Mouse (Mus musculus) lung, postnatal 4 days (tissue): Measurements from ENCODE around the gene Cyfip2.
A peak's percentile ranks its signal among the peaks of the same experiment; 100 is the strongest.

Experiments
- DNase-seq, 2 experiments: peaks; one replicate each; pipeline ENCODE4 v3.0.0; 2021

Cyfip2 gene

GRCm38 (mm10) chr11:46312523-46313035 is at the start of gene Cyfip2:
Gene Cyfip2, minus strand, starts transcription at chr11:46312859.
- no peak for DNase-seq

GRCm38 (mm10) chr11:46360991-46361665 is 48.5 kb upstream of the Cyfip2 start:
- no peak for DNase-seq

- DNase-seq: no peak
These were observed 45.7 kb upstream of the Cyfip2 start for GRCm38 (mm10) chr11:46358369-46358768.

GRCm38 (mm10) chr11:46349681-46350410 is 37.2 kb upstream of the Cyfip2 start:
- no peak for DNase-seq

GRCm38 (mm10) chr11:46348416-46348815 is 35.8 kb upstream of the Cyfip2 start:
- no peak for DNase-seq

- DNase-seq: no peak
These were observed 35.1 kb upstream of the Cyfip2 start for GRCm38 (mm10) chr11:46347756-46348155.

GRCm38 (mm10) chr11:46343886-46344546 is 31.4 kb upstream of the Cyfip2 start:
- DNase-seq: no peak

GRCm38 (mm10) chr11:46341960-46342359 is 29.3 kb upstream of the Cyfip2 start:
- DNase-seq: no peak

- no peak for DNase-seq
These were observed 23.4 kb upstream of the Cyfip2 start for GRCm38 (mm10) chr11:46336020-46336419.

- DNase-seq: no peak
These were observed 19.6 kb upstream of the Cyfip2 start for GRCm38 (mm10) chr11:46332217-46332616.

GRCm38 (mm10) chr11:46326271-46327015 is 13.8 kb upstream of the Cyfip2 start:
- DNase-seq: no peak

GRCm38 (mm10) chr11:46321559-46321958 is 8.9 kb upstream of the Cyfip2 start:
- no peak for DNase-seq

GRCm38 (mm10) chr11:46314534-46314933 is 1.9 kb upstream of the Cyfip2 start:
- peak; percentile 52 to 58 for DNase-seq

GRCm38 (mm10) chr11:46313851-46314250 is 1.2 kb upstream of the Cyfip2 start:
- no peak for DNase-seq

GRCm38 (mm10) chr11:46311703-46312522 is 746 bp downstream of the Cyfip2 start:
- peak; percentile 61 to 69 for DNase-seq

- peak in 1 of 2 experiments; percentile 34 for DNase-seq
These were observed 1.4 kb downstream of the Cyfip2 start for GRCm38 (mm10) chr11:46311181-46311702.

- DNase-seq: no peak
These were observed 2.0 kb downstream of the Cyfip2 start for GRCm38 (mm10) chr11:46310647-46311063.

- no peak for DNase-seq
These were observed 2.7 kb downstream of the Cyfip2 start for GRCm38 (mm10) chr11:46309808-46310555.

GRCm38 (mm10) chr11:46309111-46309741 is 3.4 kb downstream of the Cyfip2 start:
- peak; percentile 29 to 46 for DNase-seq

- DNase-seq: no peak
These were observed 4.2 kb downstream of the Cyfip2 start for GRCm38 (mm10) chr11:46308271-46308974.
